Mouse (Mus musculus): ENCODE results near the gene Nfkbia.

Gene Nfkbia

DNA sequence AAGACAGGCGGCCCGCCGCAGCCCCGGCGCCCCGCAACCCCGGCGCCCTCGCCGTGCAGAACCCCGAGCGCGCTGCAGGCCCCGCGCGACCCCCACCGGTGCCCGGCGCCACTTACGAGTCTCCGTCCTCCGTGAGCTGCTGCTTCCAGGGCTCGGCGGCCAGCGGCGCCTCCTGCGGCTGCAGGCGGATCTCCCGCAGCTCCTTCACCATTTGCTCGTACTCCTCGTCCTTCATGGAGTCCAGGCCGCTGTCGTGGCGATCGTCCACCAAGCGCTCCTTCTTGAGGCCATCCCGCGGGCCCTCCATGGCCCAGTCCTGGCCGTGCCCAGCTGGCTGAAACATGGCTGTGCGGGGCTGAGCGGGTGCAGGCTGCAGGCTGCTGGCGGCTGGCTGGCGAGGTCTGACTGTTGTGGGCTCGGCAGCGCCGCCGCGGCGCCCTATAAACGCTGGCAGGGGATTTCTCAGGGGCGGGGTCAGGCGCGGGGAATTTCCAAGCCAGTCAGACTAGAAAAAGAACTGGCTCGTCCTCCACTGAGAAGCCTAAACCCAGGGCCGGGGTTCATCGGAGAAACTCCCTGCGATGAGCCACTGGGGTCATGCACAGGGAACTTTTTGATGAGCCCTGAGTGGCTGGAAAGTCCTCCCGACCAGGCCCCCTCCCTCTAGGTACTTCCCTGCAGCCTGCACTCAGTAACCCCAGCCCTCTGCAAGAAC is at the start of gene Nfkbia:
TSS of gene Nfkbia (minus strand) at position 464 of the 715 bp plus-strand sequence.
- TF ChIP-seq GATA4 (IDR thresholded peaks at IDR 0.05; ENCODE audit: insufficient replicate concordance, low read length) = no peak; the same call in 1 of the 2 replicates

- TF ChIP-seq GATA4 (IDR thresholded peaks at IDR 0.05; ENCODE audit: insufficient replicate concordance, low read length) = no peak
Measured at GRCm38 (mm10) chr12:55539157-55539556, 46.7 kb upstream of the Nfkbia start.

DNA sequence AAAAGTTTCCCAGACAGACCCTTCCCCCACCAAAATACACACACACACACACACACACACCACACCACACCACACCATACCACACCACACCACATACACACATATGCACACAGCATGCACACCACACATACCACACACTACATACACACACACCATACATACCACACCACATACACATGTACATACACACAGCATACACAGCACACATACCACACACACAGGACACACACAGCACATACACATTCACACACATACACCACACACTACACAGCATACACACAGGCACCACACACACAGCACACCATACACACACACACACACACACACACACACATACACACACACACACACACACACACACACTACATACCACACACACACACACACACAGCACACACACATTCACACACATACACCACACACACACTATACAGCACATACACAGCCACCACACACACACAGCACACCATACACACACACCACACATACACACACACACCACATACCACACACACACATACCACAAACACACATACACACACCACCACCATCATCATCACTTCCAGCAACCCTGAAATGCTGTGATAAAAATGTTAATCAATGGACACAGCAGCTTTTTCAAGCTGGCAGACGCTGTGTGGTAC is 46.0 kb upstream of the Nfkbia start:
- no peak for TF ChIP-seq GATA4 (IDR thresholded peaks at IDR 0.05; ENCODE audit: insufficient replicate concordance, low read length)

DNA sequence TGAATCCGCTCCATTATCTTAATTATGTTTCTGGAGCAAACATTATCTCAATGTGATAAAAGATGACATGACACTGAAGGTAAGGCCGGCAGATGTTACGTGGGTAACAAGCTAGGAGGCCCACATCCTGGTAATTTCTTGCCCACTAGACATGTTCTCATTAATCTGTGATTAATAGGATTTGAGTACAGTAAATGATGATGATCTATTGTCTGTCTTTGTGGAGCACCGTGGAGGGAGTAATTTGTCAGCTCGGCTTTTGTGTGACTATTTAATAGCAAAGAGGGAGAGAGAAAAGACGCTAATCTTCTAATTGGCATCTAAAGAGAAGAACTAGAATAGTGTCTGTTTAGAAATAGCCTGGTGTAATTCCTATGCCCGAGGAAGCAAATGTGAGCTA is 45.3 kb upstream of the Nfkbia start:
- TF ChIP-seq GATA4 (IDR thresholded peaks at IDR 0.05; ENCODE audit: insufficient replicate concordance, low read length) = no peak

GRCm38 (mm10) chr12:55536537-55537135 is 44.2 kb upstream of the Nfkbia start:
- no peak for TF ChIP-seq GATA4 (IDR thresholded peaks at IDR 0.05; ENCODE audit: insufficient replicate concordance, low read length)

- TF ChIP-seq GATA4 (IDR thresholded peaks at IDR 0.05; ENCODE audit: insufficient replicate concordance, low read length) = no peak
Measured at GRCm38 (mm10) chr12:55526983-55527752, 34.7 kb upstream of the Nfkbia start.

DNA sequence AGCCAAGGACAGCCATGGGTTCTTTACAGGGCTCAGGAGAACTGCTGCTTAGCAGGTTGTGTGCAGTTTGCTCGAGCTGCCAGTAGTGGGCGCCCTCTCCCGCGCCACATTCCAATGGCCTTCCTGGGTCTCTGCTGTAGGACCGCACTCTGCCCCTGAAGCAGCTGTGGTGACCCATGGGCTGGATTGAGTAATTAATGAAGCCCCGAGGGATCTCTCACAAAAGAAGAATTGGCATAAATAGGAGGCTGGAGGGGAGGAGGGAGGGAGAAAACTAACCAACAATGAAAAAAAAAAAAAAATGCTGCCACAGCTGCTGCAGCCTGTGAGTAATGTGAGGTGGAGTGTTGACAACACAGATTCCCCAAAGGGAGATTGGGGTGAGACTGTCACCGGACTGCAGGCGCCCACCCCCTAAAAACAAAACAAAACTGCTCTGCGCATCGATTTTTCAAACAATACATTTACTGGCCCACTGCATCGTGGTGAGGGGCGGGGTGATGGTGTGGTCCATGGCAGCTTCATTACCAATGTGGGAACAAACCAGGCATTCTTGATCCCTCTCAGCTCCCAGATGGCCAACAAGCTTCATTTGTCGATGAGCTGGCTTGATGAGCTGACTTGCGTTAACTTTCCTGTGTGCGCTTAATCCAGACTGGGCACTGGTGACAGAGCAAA is 25.8 kb upstream of the Nfkbia start:
- no peak for TF ChIP-seq GATA4 (IDR thresholded peaks at IDR 0.05; ENCODE audit: insufficient replicate concordance, low read length)

- TF ChIP-seq GATA4 (IDR thresholded peaks at IDR 0.05; ENCODE audit: insufficient replicate concordance, low read length) = no peak
Measured at GRCm38 (mm10) chr12:55508817-55509216, 16.4 kb upstream of the Nfkbia start.

DNA sequence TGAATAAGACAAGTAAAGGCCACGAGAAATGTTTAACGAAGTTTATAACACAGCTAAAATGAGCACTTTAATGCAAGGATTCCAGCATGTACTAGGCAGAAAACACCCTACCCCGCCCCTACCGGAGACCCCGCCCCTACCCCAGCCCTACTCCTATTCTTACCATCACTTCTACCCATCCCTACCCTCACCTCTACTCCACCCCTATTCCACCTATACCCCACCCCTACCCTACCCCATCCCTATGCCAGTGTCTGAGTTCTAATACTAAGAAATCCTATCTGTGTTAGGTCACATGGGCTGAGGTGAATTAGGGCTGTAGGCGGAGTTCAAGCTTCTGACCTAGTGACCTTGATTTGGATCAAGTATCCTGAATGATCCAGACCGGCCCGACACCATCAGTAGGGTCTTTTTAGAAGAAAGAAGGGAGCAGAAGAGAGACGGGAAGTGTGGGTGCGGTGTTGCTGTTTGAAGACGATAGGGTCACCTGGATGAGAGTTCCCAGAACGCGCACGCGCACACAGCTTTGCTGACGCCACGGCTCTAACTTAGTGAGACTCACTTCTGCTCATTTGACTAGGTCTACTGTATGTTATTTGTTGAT is 15.0 kb upstream of the Nfkbia start:
- TF ChIP-seq GATA4 (IDR thresholded peaks at IDR 0.05; ENCODE audit: insufficient replicate concordance, low read length) = no peak

DNA sequence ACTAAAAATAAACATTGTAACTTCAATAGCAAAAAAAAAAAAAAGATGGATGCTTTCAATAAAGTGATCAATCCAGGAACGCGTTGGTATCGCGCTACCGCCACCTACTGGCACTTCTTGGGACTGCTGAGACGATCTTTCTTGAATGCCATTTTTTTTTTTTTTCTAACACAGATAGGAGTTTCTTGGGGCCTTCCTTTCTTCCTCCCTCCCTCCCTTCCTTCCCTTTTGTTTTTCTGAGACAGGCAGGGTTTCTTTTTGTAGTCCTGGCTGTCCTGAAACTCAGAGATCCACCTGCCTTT is 13.5 kb upstream of the Nfkbia start:
- TF ChIP-seq GATA4 (IDR thresholded peaks at IDR 0.05; ENCODE audit: insufficient replicate concordance, low read length) = no peak

DNA sequence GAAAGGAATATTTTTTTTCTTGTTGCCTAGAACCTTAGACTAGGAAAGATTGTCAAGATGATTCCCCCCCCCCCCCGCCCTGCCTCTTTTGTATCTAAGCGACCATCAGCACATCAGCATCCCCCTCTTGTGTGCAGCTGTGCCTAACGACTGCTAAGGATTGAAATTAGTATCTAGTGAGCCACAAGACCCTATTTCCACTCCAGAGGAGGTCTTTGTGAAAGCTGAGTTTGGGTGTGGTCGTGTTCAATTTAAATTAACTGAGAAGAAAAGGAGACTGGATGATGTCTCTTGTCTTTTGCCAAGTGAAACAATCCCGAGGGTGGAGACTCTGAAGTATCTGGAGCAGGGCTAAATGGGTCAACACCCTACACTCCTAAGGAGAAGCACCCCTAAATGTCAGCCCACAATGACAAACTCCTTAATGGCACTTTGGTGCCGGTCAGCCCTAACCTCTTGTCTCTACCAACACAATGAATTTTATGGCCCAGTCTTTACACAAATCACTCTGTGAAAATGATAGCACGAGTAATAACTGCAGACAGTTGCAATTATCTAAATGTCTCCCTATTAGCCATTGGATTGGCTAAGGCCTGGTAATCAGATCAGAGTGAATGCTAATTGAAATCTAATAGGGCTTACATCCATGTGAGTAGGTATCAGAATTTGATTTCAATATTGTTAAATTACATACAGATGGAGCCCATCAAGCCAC is 13.0 kb upstream of the Nfkbia start:
- no peak for TF ChIP-seq GATA4 (IDR thresholded peaks at IDR 0.05; ENCODE audit: insufficient replicate concordance, low read length)

- no peak for TF ChIP-seq GATA4 (IDR thresholded peaks at IDR 0.05; ENCODE audit: insufficient replicate concordance, low read length)
Measured at GRCm38 (mm10) chr12:55499031-55499430, 6.6 kb upstream of the Nfkbia start.

DNA sequence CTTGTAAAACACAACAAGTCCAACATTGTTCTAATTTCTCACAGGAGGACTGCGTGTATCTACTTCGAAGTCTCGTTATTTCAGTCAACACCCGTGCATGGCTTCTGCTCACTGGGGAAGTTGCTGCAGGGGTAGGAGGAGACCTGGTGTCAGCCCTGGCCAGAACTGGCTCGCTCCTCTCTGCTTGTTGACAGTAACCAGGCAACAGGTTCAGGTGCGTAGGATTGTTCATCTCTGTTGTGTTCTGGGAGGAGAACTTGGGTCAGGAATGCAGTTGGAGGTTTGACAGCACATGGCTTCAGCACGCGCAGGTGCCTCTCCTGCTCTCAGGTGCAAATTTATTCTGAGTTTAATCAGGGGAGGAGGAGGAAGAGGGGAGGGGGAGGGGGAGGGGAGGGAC is 5.3 kb upstream of the Nfkbia start:
- TF ChIP-seq GATA4 (IDR thresholded peaks at IDR 0.05; ENCODE audit: insufficient replicate concordance, low read length) = no peak

DNA sequence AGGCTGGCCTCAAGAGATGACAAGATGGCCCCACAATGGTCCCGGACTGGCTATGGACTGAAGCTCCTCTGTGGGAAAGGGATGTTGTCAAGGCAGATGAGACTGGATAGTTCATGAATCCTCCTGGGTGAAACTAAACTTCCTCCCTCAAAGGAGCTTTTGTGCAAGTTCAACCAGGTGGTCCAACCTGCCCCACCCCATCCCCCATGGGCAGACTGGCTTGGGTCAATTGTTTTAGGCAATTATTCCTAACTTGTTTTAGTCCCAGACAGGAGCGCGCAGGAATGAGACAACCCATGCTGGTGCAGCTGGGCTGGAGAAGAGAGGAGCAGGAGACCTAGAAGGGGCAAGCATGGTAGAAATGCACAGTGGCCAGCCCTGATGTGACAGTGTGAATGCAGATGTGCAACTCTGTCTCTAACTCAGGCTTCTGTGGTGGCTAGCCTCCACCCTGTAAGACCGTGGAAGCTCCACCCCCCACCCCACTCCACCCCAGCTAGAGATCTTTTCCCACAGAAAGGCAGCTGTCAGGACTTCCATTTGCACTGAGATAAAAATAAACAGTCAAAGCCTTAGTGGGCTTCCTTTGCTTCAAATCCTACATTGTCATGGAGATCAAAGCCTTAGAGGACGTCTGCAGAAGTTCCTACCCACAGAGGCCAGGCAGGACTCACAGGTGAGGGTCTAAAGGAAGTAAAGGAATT is 3.6 kb upstream of the Nfkbia start:
- TF ChIP-seq GATA4 (IDR thresholded peaks at IDR 0.05; ENCODE audit: insufficient replicate concordance, low read length) = no peak

Data from liver, adult (tissue).